Mouse (Mus musculus) small intestine, adult 10 weeks (tissue): ENCODE results near the gene Lrmp. TPM values are rescaled to one million over a fixed set of nuclear protein-coding genes. Genes with fewer than 3 reads are reported as not detected.

Source experiments
- polyA plus RNA-seq: library from polyadenylated mRNA; stranded (reverse); fragments of 350-450 nt; fragmentation: Illumina TruSeq; extraction: RNeasy Lipid Tissue Mini Kit (QIAGEN cat#74804); gene quantifications from one replicate; pipeline ENCODE4 v1.2.3, GENCODE M21; 2014; ENCODE audit warnings: low replicate concordance

Lrmp gene
- 12.8 TPM for polyA plus RNA-seq

DNA sequence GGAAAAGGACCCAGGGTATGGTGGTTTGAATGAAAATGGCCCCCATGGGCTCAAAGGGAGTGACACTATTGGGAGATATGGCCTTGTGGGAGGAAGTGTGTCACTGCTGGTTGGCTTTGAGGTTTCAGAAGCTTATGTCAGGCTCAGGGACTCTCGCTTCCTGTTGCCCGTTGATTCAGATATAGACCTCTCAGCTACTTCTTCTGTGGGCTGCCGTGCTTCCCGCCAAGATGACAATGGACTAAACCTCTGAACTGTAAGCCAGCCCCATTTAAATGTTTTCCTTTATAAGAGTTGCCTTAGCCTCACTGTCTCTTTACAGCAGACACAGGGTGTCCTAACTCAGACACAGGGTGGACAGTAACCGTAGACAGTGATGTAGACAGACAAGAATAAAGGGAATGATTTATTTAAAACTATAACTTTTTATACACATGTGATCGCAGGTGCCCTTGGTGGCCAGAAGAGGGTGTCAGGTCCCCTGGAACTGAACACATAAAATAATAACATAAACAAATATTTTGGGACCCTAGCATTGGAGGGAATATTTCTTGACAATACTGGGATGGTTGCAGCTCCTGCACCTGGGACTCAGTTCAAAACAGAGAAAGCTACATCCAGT is at the start of gene Lrmp:
Lrmp (plus strand) TSS at position 178 of the 622 bp plus-strand sequence.

DNA sequence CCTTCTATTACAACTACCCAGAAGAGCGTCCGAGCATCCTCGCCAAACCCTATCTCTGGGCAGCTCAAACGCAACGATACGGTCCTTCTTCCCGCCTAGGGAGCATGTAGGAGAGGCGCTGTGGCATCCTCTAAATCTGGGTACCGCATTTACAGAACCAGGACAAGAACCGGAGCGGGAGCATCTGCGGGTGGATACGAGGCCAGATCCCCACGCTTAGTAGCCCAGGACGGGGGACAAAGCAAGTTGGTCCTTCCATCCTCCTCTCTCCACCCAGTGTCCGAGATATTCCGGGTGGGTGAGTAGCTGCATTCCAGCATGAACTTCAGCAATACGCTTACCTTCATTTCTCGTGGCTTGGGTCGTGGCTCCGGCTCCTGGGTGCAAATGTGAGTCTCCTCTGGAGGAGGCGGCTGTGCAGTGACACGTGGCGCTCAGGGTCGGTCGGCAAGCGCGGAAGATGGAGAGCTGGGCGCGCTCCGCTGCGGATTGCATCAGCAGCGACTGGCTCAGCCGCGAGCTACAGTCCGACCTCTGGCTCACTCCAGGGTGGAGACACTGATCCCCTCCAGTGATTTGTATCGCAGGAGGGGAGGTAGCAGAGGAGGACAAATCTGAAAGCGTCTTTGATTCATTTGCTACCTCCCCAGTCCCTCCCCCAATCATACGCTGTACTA is 39.8 kb upstream of the Lrmp start, which contains the start of gene Bcat1:
Bcat1 (minus strand) TSS at position 637 of the 677 bp plus-strand sequence.

DNA sequence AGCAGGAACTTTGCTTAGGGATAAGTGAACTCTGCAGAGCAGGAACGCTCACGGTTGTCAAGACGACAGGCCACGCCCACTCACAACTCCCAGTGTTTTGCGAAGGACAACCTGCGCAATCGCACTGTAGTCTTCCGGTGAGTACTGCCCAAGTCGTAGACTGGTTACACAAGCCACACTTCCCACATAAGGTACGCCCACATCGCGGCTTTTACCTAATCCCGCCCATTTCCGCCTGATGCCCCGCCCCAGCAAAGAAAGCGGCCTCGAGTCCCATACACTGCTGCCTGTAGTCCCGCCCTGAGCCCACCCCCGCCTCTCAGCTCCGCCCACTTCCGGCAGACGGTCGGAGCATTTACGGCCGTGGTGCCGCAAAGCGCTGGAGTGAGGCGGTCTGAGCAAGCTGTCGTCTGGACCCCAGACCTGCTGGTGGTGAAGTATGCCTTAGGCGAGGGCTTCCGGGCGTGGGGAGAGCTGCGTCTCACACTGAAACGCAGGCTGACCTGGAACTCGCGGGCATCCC is 95.4 kb downstream of the Lrmp start, which contains the start of the genes Casc1 and Etfrf1:
Casc1 (minus strand) TSS at position 190 of the 523 bp plus-strand sequence.
Etfrf1 (plus strand) TSS at position 319 of the 523 bp plus-strand sequence.

Other genes with a start within 250 kb of the Lrmp start
- gene Bcat1, start 39.5 kb upstream of the Lrmp start, polyA plus RNA-seq: not detected
- gene Casc1, start 95.4 kb downstream of the Lrmp start, polyA plus RNA-seq: not detected
- gene Etfrf1, start 95.5 kb downstream of the Lrmp start, polyA plus RNA-seq: 139 TPM
- gene Kras, start 134.6 kb downstream of the Lrmp start, polyA plus RNA-seq: 320 TPM